Mouse (Mus musculus) ES-Bruce4 (cell line): ENCODE results near the gene Clec1a. TPM values are rescaled to one million over a fixed set of nuclear protein-coding genes. Genes with fewer than 3 reads are reported as not detected.

Source experiments
- H3K27ac ChIP-seq: 2 replicates; pipeline ENCODE4 v1.5.1; 2012; ENCODE audit warnings: low read length, inconsistent platforms; ENCODE audit not compliant: insufficient read depth
- H3K27me3 ChIP-seq: 2 replicates; pipeline ENCODE4 v1.6.1; 2012; ENCODE audit warnings: mild to moderate bottlenecking, low read length, inconsistent platforms; ENCODE audit not compliant: control insufficient read depth, poor library complexity, insufficient read depth, severe bottlenecking
- H3K36me3 ChIP-seq: 2 replicates; pipeline ENCODE4 v1.6.1; 2012; ENCODE audit warnings: inconsistent platforms, mild to moderate bottlenecking, low read length, moderate library complexity; ENCODE audit not compliant: control insufficient read depth, poor library complexity, insufficient read depth, severe bottlenecking
- H3K4me1 ChIP-seq: one replicate; pipeline ENCODE4 v1.8.1; 2011; ENCODE audit warnings: low read length; ENCODE audit not compliant: control insufficient read depth, insufficient read depth
- H3K4me3 ChIP-seq: 2 replicates; pipeline ENCODE4 v1.5.1; 2011; ENCODE audit warnings: low read depth, mild to moderate bottlenecking, low read length
- H3K9ac ChIP-seq: 2 replicates; pipeline ENCODE4 v1.6.1; 2012; ENCODE audit warnings: low read depth, mild to moderate bottlenecking, inconsistent platforms; ENCODE audit not compliant: poor library complexity, severe bottlenecking
- H3K9me3 ChIP-seq: replicated peaks from 2 replicates; pipeline ENCODE4 v1.6.1; 2012; ENCODE audit warnings: mild to moderate bottlenecking, low read length, inconsistent platforms; ENCODE audit not compliant: control insufficient read depth, poor library complexity, insufficient read depth, severe bottlenecking
- CTCF ChIP-seq: IDR thresholded peaks from one replicate; pipeline ENCODE4 v1.8.1; 2011; ENCODE audit warnings: low read depth, low read length
- EP300 ChIP-seq: IDR thresholded peaks from 2 replicates; pipeline ENCODE4 v1.6.1; 2011; ENCODE audit warnings: low read depth, low read length; ENCODE audit not compliant: insufficient read depth
- POLR2A ChIP-seq: IDR thresholded peaks from one replicate; pipeline ENCODE4 v1.8.1; 2011; ENCODE audit warnings: low read length; ENCODE audit not compliant: insufficient read depth
- polyA plus RNA-seq: library from polyadenylated mRNA; stranded (reverse); fragments of >200 nt; gene quantifications from 2 replicates; pipeline ENCODE4 v1.2.4, GENCODE M21; 2011; ENCODE audit warnings: low read depth; ENCODE audit not compliant: missing spikeins, insufficient read depth, insufficient read length

Clec1a gene
- polyA plus RNA-seq, 1 experiment, result not detected

- no peak for TF ChIP-seq CTCF
- TF ChIP-seq POLR2A, result no peak
- no peak for TF ChIP-seq EP300
- no peak overlapping the region for H3K9ac ChIP-seq
- H3K4me3 ChIP-seq, result no peak overlapping the region
- H3K9me3 ChIP-seq, result no peaks in the 10 kb centered on the region
- no peak overlapping the region for H3K27ac ChIP-seq
- no peaks in the 10 kb centered on the region for H3K4me1 ChIP-seq
- H3K36me3 ChIP-seq, result no peaks in the 10 kb centered on the region
- no peaks in the 10 kb centered on the region for H3K27me3 ChIP-seq
Observed at GRCm38 (mm10) chr6:129476404-129477126, 24.8 kb upstream of the Clec1a start.

DNA sequence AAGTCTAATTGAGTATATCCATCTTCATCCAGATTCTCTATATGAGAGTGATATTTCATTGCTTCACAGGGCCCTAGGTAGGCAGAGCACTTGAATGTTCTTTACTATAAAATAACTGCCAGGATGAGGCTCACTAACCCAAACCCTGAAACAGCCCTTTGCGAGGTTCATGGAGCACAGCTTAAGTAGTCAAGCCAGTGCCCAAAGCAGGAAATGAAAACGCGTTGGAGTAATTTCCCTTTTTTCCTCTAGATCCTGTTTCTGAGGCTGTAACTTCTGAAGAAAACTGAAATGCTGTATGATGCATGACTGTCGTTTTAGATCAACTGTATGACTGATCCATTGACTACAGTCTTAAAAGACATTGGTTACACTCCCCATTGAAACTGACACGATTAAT lies 20.8 kb upstream of the Clec1a start:
- Histone ChIP-seq H3K4me3 (no peak overlapping the region), H3K9me3 (no peaks in the 10 kb centered on the region), H3K36me3 (no peaks in the 10 kb centered on the region), H3K27me3 (no peaks in the 10 kb centered on the region), H3K9ac (no peak overlapping the region), H3K4me1 (no peaks in the 10 kb centered on the region), H3K27ac (no peak overlapping the region)
- TF ChIP-seq POLR2A (no peak), CTCF (no peak), EP300 (no peak)

- no peak for TF ChIP-seq EP300
- no peak for TF ChIP-seq POLR2A
- TF ChIP-seq CTCF, result no peak
- no peaks in the 10 kb centered on the region for H3K36me3 ChIP-seq
- H3K9ac ChIP-seq, result no peak overlapping the region
- no peaks in the 10 kb centered on the region for H3K27me3 ChIP-seq
- H3K4me1 ChIP-seq, result no peaks in the 10 kb centered on the region
- no peak overlapping the region for H3K4me3 ChIP-seq
- H3K27ac ChIP-seq, result no peak overlapping the region
- H3K9me3 ChIP-seq, result no peaks in the 10 kb centered on the region
Observed at GRCm38 (mm10) chr6:129471386-129471785, 19.6 kb upstream of the Clec1a start.

DNA sequence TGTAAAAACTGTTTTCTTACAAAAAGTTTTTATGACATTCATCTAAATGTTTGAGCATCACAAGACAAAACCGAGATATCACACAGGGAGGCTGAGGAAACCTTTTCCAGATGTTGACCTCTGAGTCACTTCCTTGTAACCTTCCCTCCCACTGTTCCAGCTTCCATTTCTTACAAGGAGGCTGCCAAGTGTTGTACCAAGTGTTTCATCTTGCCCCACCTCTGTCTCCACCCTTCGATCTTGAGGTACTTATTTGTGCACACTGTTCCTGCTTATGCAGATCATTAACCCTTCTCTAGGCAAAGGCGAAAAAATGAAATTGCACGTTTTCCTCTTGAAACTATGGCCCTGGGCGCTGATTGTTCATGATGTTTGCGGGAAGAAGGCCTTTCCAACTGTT lies 2.1 kb downstream of the Clec1a start:
- H3K9me3 ChIP-seq, result no peaks in the 10 kb centered on the region
- no peaks in the 10 kb centered on the region for H3K36me3 ChIP-seq
- no peaks in the 10 kb centered on the region for H3K4me1 ChIP-seq
- H3K27ac ChIP-seq, result no peak overlapping the region
- no peak overlapping the region for H3K4me3 ChIP-seq
- TF ChIP-seq CTCF (no peak), POLR2A (no peak), EP300 (no peak)
- H3K27me3 ChIP-seq, result no peaks in the 10 kb centered on the region
- no peak overlapping the region for H3K9ac ChIP-seq

DNA sequence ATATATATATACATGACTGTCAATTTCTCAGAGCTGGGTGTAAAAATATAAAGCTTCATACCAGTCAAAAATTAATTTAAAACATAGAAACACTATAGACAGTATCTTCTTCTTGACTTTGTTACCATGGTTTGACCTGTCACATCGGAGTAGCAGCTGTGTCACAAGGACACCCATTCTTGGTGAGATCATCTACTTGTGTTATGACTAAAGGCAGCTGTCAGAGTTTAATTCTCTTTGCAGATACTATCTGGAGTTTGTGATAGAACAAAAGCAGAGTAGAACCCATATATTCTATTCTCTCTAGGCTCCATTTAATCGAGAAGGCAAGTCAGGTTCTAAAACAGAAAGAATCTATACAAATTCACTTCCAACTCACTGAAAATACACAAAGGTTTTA lies 13.8 kb downstream of the Clec1a start:
- Histone ChIP-seq H3K9me3 (no peaks in the 10 kb centered on the region), H3K4me3 (no peak overlapping the region), H3K36me3 (no peaks in the 10 kb centered on the region), H3K9ac (no peak overlapping the region), H3K27ac (no peak overlapping the region), H3K27me3 (no peaks in the 10 kb centered on the region), H3K4me1 (no peaks in the 10 kb centered on the region)
- TF ChIP-seq EP300 (no peak), POLR2A (no peak), CTCF (no peak)

DNA sequence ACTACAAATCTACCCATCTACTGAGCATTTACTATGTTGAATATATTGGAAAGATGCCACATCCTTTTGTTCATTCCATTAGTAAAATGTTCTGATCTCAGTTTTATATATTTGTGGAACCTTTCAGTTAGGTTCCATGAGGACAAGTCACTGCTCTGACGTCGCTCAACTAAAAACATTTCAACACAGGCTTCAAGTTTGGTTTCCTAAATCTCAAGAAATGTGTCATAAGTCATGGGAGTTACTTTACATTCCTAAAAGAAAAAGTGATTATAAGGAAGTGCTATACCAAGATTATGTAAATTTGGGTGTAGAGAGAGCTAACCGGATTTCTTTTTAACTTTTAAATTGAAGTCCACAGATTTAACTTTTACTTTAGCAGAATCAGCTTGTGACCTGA lies 15.8 kb downstream of the Clec1a start:
- no peaks in the 10 kb centered on the region for H3K4me1 ChIP-seq
- TF ChIP-seq CTCF (no peak), POLR2A (no peak), EP300 (no peak)
- H3K9ac ChIP-seq, result no peak overlapping the region
- no peaks in the 10 kb centered on the region for H3K36me3 ChIP-seq
- H3K27ac ChIP-seq, result no peak overlapping the region
- H3K4me3 ChIP-seq, result no peak overlapping the region
- H3K9me3 ChIP-seq, result no peaks in the 10 kb centered on the region
- no peaks in the 10 kb centered on the region for H3K27me3 ChIP-seq
